Mouse (Mus musculus) intestine, embryonic 16.5 days (tissue): Measurements from ENCODE around the gene Gm26897. TPM values are rescaled to one million over a fixed set of nuclear protein-coding genes. Genes with fewer than 3 reads are reported as not detected.

ENCODE experiments used
- ATAC-seq: fragments of 200-750 bp; cut with Nextera tagmentation; 2 replicates; pipeline ENCODE4 v1.8.0; 2017; ENCODE audit warnings: moderate TSS enrichment, moderate library complexity
- H3K27ac ChIP-seq: fragments of 300-500 bp; sonication (generic); 2 replicates; pipeline ENCODE4 v1.5.1; 2014; ENCODE audit warnings: mild to moderate bottlenecking, low read length
- H3K27me3 ChIP-seq: fragments of 300-500 bp; sonication (generic); replicated peaks from 2 replicates; pipeline ENCODE4 v1.6.1; 2014; ENCODE audit warnings: low read length, control low read depth, mixed read lengths; ENCODE audit not compliant: control insufficient read depth, insufficient read depth
- H3K36me3 ChIP-seq: fragments of 300-500 bp; sonication (generic); 2 replicates; pipeline ENCODE4 v1.6.1; 2014; ENCODE audit warnings: low read length, control low read depth; ENCODE audit not compliant: control insufficient read depth, insufficient read depth
- H3K4me1 ChIP-seq: fragments of 300-500 bp; sonication (generic); 2 replicates; pipeline ENCODE4 v1.6.1; 2014; ENCODE audit warnings: low read length, control low read depth, mixed read lengths; ENCODE audit not compliant: control insufficient read depth, insufficient read depth
- H3K4me2 ChIP-seq: fragments of 300-500 bp; sonication (generic); 2 replicates; pipeline ENCODE4 v1.6.1; 2014; ENCODE audit warnings: low read depth, low read length, control low read depth
- H3K4me3 ChIP-seq: fragments of 300-500 bp; sonication (generic); 2 replicates; pipeline ENCODE4 v1.5.1; 2014; ENCODE audit warnings: mild to moderate bottlenecking, low read length
- H3K9ac ChIP-seq: fragments of 300-500 bp; sonication (generic); 2 replicates; pipeline ENCODE4 v1.6.1; 2014; ENCODE audit warnings: low read depth, low read length
- H3K9me3 ChIP-seq: fragments of 300-500 bp; sonication (generic); 2 replicates; pipeline ENCODE4 v1.6.1; 2016; ENCODE audit warnings: low read length, control low read depth; ENCODE audit not compliant: control insufficient read depth
- WGBS: fragments of 180-500 bp; shearing (Covaris S2); extraction: QIAGEN DNeasy Blood & Tissue Kit; methylation state at CpG from one replicate; pipeline ENCODE4 v1.1.7; 2014; 5-methylcytosine and 5-hydroxymethylcytosine counted together
- polyA plus RNA-seq: library from polyadenylated mRNA; unstranded; fragments of >200 nt; fragmentation: Nextera tagmentation; extraction: Ambion mirVana; gene quantifications from 2 replicates; pipeline ENCODE4 v1.2.1, GENCODE M21; 2015

Gene Gm26897
- polyA plus RNA-seq, 1 experiment from 2014 or later, result not detected

GRCm38 (mm10) chr5:111719018-111719417 is 14.7 kb upstream of the Gm26897 start:
- H3K27ac ChIP-seq, result no peak overlapping the region
- no peak overlapping the region for H3K4me2 ChIP-seq
- no peak overlapping the region for H3K9ac ChIP-seq
- no peak overlapping the region for H3K4me3 ChIP-seq
- H3K27me3 ChIP-seq, result no peaks in the 10 kb centered on the region
- 65% methylated on average over 3 of the region's 3 CpGs for WGBS
- no peaks in the 10 kb centered on the region for H3K36me3 ChIP-seq
- H3K4me1 ChIP-seq, result no peaks in the 10 kb centered on the region
- H3K9me3 ChIP-seq, result no peaks in the 10 kb centered on the region
- ATAC-seq, result no peak

- 64% methylated on average over 9 of the region's 9 CpGs for WGBS
- H3K9me3 ChIP-seq, result no peaks in the 10 kb centered on the region
- H3K4me2 ChIP-seq, result no peak overlapping the region
- ATAC-seq, result no peak
- no peak overlapping the region for H3K27ac ChIP-seq
- no peak overlapping the region for H3K4me3 ChIP-seq
- 0 out of 2 replicates have a peak, but pooled peaks cover 3% of the 10 kb centered on the region for H3K4me1 ChIP-seq
- no peaks in the 10 kb centered on the region for H3K36me3 ChIP-seq
- H3K27me3 ChIP-seq, result no peaks in the 10 kb centered on the region
- no peak overlapping the region for H3K9ac ChIP-seq
Measured at GRCm38 (mm10) chr5:111720726-111721125, 13.0 kb upstream of the Gm26897 start.

- Histone ChIP-seq H3K4me1 (0 out of 2 replicates have a peak, but pooled peaks cover 6% of the 10 kb centered on the region), H3K27ac (no peak overlapping the region), H3K4me2 (no peak overlapping the region), H3K9ac (no peak overlapping the region), H3K27me3 (no peaks in the 10 kb centered on the region), H3K36me3 (no peaks in the 10 kb centered on the region), H3K4me3 (no peak overlapping the region), H3K9me3 (no peaks in the 10 kb centered on the region)
- 75% methylated on average over 10 of the region's 10 CpGs for WGBS
- ATAC-seq, result no peak
Measured at GRCm38 (mm10) chr5:111724713-111725112, 9.0 kb upstream of the Gm26897 start.

- H3K9ac ChIP-seq, result no peak overlapping the region
- no peak overlapping the region for H3K27ac ChIP-seq
- H3K4me2 ChIP-seq, result no peak overlapping the region
- no peak for ATAC-seq
- WGBS, result 41% methylated on average over 22 of the region's 22 CpGs
- no peak overlapping the region for H3K4me3 ChIP-seq
- H3K36me3 ChIP-seq, result no peaks in the 10 kb centered on the region
- no peaks in the 10 kb centered on the region for H3K27me3 ChIP-seq
- H3K9me3 ChIP-seq, result no peaks in the 10 kb centered on the region
- 0 out of 2 replicates have a peak, but pooled peaks cover 6% of the 10 kb centered on the region for H3K4me1 ChIP-seq
Measured at GRCm38 (mm10) chr5:111725195-111725920, 8.4 kb upstream of the Gm26897 start.

- Histone ChIP-seq H3K4me3 (no peak overlapping the region), H3K9me3 (no peaks in the 10 kb centered on the region), H3K4me2 (no peak overlapping the region), H3K27ac (no peak overlapping the region), H3K9ac (no peak overlapping the region), H3K27me3 (no peaks in the 10 kb centered on the region), H3K4me1 (0 out of 2 replicates have a peak, but pooled peaks cover 6% of the 10 kb centered on the region), H3K36me3 (no peaks in the 10 kb centered on the region)
- WGBS, result 79% methylated on average over 4 of the region's 4 CpGs
- no peak for ATAC-seq
Measured at GRCm38 (mm10) chr5:111728411-111728810, 5.3 kb upstream of the Gm26897 start.

- WGBS, result 28% methylated on average over 16 of the region's 16 CpGs
- ATAC-seq, result no peak
- no peak overlapping the region for H3K4me2 ChIP-seq
- H3K4me1 ChIP-seq, result 0 out of 2 replicates have a peak, but pooled peaks cover 4% of the 10 kb centered on the region
- no peaks in the 10 kb centered on the region for H3K9me3 ChIP-seq
- no peak overlapping the region for H3K4me3 ChIP-seq
- H3K36me3 ChIP-seq, result no peaks in the 10 kb centered on the region
- no peak overlapping the region for H3K27ac ChIP-seq
- no peaks in the 10 kb centered on the region for H3K27me3 ChIP-seq
- H3K9ac ChIP-seq, result no peak overlapping the region; the same call in 1 of the 2 replicates
Measured at GRCm38 (mm10) chr5:111730560-111731167, 3.1 kb upstream of the Gm26897 start.

- no peaks in the 10 kb centered on the region for H3K9me3 ChIP-seq
- no peaks in the 10 kb centered on the region for H3K36me3 ChIP-seq
- H3K4me1 ChIP-seq, result no peaks in the 10 kb centered on the region
- no peak for ATAC-seq
- H3K9ac ChIP-seq, result no peak overlapping the region
- no peak overlapping the region for H3K4me3 ChIP-seq
- H3K27ac ChIP-seq, result no peak overlapping the region
- no peaks in the 10 kb centered on the region for H3K27me3 ChIP-seq
- H3K4me2 ChIP-seq, result no peak overlapping the region
- WGBS, result 50% methylated on average over 2 of the region's 2 CpGs
Measured at GRCm38 (mm10) chr5:111732194-111732593, 1.5 kb upstream of the Gm26897 start.

GRCm38 (mm10) chr5:111739480-111739879 is 5.8 kb downstream of the Gm26897 start:
- Histone ChIP-seq H3K4me1 (no peaks in the 10 kb centered on the region), H3K36me3 (no peaks in the 10 kb centered on the region), H3K4me3 (no peak overlapping the region), H3K4me2 (no peak overlapping the region), H3K27me3 (peaks cover 6% of the 10 kb centered on the region), H3K9ac (no peak overlapping the region), H3K27ac (no peak overlapping the region), H3K9me3 (no peaks in the 10 kb centered on the region)
- ATAC-seq, result no peak
- 59% methylated on average over 6 of the region's 6 CpGs for WGBS

- H3K9me3 ChIP-seq, result no peaks in the 10 kb centered on the region
- 52% methylated on average over 16 of the region's 16 CpGs for WGBS
- H3K27ac ChIP-seq, result no peak overlapping the region
- no peaks in the 10 kb centered on the region for H3K4me1 ChIP-seq
- H3K4me3 ChIP-seq, result no peak overlapping the region
- no peak for ATAC-seq
- no peaks in the 10 kb centered on the region for H3K36me3 ChIP-seq
- H3K27me3 ChIP-seq, result peaks cover 6% of the 10 kb centered on the region
- no peak overlapping the region for H3K4me2 ChIP-seq
- H3K9ac ChIP-seq, result no peak overlapping the region
Measured at GRCm38 (mm10) chr5:111740384-111741275, 6.9 kb downstream of the Gm26897 start.
